Mouse (Mus musculus) urinary bladder, adult 2 months (tissue): ENCODE measurements around the gene Xpr1. TPM values are rescaled to one million over a fixed set of nuclear protein-coding genes. Genes with fewer than 3 reads are reported as not detected.

Experiments used
- DNase-seq: peaks from one replicate; pipeline ENCODE4 v3.0.0; 2022; ENCODE audit warnings: low spot score
- polyA plus RNA-seq: library from polyadenylated mRNA; depleted of rRNA; stranded (reverse); fragments of >200 nt; gene quantifications from 2 replicates; pipeline ENCODE4 v1.2.3, GENCODE M21; 2012

Gene Xpr1
- polyA plus RNA-seq, 1 experiment = 12.3 TPM

- DNase-seq = peak; percentile 11
Measured at GRCm38 (mm10) chr1:155251596-155251995, 165.6 kb downstream of the Xpr1 start.

GRCm38 (mm10) chr1:155250531-155251135 is 166.6 kb downstream of the Xpr1 start:
- DNase-seq = peak; percentile 4

DNA sequence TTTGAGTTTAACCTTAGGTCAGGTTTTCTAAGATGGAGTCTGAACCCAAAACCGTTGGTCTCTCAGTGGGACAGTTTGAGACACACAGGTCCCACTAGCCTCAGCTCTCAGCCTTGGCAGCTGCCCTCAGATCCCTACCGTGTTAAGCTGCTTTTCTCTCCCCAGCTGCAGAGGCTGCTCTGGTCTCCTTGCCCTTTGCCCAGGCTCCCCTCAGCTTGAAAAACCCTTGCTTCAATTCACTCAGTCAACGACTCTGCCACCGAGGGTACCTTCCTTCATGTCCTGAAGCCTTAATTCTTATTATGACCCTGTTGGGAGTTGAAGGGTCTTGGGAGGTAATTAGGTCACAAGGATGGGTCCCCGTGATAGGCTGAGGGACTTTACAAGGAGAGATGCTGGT is 167.3 kb downstream of the Xpr1 start:
- peak; percentile 1 for DNase-seq

DNA sequence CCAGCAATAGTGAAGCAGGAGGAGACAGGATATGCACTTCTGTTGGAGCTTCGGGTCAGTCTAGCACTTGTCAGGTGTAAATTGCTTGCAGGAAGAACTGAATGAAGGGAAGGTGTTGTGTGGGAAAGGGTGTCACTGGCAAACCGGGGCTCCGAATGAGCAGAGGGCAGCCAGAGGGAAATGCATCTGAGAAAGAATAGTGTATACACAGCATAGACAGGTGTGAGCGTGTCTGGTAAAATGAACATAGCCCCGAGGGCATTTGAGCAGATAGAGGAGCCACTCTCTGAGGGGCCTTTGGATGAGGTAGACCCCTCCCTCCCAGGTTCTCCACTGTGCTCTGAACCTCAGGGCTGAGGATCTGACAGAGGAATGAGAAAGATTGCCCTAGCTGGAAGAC is 169.2 kb downstream of the Xpr1 start:
- DNase-seq = peak; percentile 9

DNA sequence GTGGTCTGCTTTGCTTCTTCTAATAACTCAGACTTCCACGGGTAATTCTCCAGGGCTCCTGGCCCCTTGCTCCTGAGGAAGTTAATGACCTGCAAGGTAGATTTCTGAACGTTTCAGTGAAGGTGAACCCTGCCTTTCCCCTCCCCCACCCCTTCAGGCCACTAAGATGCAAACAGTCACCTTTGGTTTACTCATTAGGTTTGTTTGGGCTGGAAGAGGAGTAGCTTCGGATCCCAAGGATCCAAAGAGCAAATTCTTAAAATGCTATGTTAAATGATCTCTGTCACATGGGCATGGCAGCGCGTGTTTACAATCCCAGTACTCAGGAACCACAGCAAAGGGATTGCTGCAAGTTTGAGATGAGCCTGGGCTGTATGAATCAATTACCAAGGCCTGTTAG is 169.8 kb downstream of the Xpr1 start:
- DNase-seq = peak; percentile 1

DNA sequence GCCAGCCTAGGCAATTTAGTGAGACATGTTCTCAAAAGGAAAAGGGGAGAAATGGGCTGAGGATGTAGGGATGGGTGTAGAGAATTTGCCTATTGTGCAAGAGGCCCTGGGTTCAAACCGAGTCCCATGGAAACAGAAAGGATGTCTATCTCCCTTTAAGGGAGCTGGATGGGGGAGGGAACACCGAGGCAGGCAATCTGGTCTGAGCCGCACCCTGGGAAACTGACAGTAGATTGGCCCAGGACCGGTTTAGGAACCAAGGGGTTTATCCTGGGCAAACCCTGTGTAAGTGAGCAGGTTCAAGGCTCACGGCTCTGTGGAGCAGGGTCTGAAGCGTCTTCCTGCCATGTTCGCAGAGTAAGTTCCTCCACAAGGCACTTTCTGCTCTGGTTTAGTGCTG is 171.7 kb downstream of the Xpr1 start:
- DNase-seq = peak; percentile 13

- no peak for DNase-seq
Measured at GRCm38 (mm10) chr1:155244771-155245211, 172.4 kb downstream of the Xpr1 start.

- peak; percentile 59 for DNase-seq
Measured at GRCm38 (mm10) chr1:155243797-155244770, 173.1 kb downstream of the Xpr1 start, which contains the start of gene BC034090. TSS of gene BC034090 (minus strand) at chr1:155244444.

GRCm38 (mm10) chr1:155242488-155242745 is 174.8 kb downstream of the Xpr1 start:
- no peak for DNase-seq

DNA sequence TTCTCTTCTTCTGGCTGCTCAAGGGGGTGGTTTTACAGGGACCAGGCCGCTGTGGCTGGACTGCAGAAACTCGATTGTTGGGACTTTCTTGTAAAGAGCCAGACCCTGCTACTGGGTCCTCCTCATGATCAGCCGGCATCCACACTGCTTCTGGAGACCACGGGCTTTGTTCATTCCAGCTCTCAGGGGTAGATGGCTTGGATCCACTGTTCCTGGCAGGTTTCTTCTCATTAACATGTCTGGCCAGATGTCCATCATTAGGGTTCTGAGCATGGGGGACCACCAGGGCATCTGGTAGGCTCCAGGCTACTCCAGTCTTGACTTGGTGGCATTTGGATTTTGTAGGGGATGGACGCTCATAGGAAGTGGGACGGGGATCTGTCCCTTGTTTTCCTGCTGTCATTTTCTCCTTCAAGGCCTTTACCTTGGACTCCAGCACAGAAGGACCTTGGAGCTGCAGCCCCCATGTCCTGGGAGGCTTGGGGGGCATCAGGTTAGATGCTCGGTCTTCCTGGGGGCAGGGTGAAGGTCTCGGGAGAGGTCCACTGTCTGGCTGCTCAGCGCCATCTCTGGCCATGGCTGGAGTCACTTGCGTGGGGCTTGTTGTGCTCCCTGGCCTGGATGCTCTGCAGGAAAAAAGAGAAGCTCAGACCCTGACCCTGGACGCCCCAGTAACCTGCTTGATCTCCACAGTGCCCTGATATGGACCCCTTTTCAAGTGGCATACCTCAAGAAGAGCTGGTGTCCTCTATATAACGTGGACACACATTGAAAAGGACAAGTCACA is 175.3 kb downstream of the Xpr1 start:
- no peak for DNase-seq

DNA sequence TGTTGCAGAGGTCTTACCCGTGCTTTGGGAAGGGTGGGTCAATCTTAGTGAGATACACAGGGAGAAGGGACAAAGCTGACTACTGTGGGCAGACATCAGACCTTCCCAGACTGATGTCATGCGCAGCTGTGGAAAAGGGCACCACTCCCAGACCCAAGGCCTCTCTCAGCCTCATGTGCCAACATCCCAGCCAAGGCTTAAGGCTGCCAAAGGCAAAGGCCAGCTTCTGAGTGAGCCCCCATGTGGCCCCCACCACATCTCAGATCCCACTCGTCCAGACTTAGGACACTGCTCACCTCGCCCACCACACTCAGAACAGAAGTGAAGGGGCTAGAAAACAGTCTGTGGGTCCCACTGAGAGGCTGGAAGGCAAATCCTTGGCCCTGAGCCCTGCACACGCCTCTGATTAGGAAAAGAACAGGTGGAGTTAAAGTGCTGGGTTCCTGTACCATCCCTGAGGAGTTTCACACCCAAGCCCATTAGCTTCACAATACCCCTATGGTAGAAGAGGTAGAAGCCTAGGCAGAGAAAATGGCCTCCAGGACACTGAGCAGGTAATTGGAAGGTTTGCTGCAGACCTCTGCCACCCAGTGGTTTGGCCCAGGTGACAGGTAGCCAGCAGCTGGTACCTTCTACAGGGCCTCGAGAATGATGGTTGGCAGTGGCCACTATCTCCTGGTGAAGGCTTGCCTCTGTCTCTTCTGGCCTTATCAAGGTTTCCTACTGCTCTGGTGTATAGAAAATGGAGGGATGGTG is 177.1 kb downstream of the Xpr1 start:
- DNase-seq = no peak

- DNase-seq = no peak
Measured at GRCm38 (mm10) chr1:155239169-155239568, 178.0 kb downstream of the Xpr1 start.

- no peak for DNase-seq
Measured at GRCm38 (mm10) chr1:155238126-155238525, 179.1 kb downstream of the Xpr1 start.

- DNase-seq = no peak
Measured at GRCm38 (mm10) chr1:155237390-155237789, 179.8 kb downstream of the Xpr1 start.

DNA sequence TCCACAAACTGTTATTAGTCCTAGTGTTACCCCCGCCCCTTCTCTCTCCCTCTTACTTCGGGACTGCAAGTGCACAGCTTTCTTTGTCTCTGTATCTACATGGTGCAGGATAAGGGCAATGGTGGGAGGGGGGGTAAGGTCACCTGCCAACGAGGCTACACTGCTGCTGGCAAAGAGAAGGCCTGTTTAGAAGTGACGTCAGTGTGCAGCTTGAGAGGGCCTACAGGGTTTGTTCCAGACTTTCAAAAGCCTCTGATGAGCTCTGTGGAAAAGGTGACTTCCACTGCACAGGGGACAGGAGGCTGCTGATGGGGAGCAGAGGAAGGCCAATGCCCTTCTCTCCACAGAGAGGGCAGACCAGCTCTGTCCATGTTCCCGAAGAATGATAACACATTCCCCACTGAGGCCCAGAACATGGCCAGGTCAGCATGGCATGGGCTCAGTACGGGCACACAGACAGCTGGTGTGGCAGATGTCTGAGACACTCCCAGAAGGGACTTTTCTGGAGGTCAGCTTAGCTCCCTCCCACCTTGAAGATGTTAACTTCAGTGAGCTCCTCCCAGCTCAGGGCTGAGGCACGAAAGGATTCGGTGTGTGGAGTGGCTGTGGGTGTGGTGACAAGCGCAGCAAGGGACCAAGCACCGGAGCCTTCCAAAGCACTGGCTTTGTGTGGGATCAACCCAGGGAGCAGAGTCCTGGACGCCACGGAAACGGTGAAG is 180.8 kb downstream of the Xpr1 start:
- no peak for DNase-seq

DNA sequence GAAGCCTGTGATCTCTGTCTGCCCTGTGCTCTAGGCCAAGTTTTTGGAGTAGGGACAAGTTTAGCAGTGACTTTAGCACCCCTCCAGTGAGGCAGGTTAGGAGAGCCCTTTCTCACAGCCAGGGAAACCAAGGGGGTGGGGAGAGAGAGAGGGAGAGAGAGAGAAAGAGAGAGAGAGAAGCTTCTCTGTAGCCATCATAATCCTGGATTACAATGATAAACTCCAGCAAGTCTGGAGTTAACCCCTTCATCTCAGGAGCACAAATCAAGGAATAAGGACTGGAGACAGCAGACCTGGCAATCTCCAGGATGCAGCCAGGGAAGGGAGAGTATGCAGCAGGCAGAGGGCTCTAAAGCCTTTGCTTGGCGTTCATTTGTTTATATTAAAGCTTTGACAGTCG is 181.6 kb downstream of the Xpr1 start:
- DNase-seq = no peak

- no peak for DNase-seq
Measured at GRCm38 (mm10) chr1:155233931-155234607, 183.1 kb downstream of the Xpr1 start.

GRCm38 (mm10) chr1:155233378-155233777 is 183.8 kb downstream of the Xpr1 start:
- DNase-seq = no peak

DNA sequence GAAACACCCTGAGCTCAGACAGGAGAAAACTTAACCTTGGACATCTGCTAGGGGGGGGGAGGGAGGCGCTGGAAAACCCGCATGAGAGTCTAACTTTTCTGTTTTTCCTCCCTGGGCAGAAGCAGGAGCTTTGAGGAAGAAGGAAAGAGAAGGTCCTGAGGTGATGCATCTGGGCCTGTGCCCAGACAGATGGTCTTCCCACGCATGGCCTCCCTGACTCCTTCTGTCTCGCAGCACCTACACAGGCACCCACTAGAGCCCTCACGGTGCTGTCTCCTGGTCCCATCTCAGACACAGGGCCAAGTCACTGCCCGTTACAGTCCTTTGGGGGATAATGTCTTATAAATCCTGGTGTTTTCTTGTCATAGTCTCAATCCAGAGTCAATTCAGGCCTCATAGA is 184.4 kb downstream of the Xpr1 start:
- DNase-seq = no peak

DNA sequence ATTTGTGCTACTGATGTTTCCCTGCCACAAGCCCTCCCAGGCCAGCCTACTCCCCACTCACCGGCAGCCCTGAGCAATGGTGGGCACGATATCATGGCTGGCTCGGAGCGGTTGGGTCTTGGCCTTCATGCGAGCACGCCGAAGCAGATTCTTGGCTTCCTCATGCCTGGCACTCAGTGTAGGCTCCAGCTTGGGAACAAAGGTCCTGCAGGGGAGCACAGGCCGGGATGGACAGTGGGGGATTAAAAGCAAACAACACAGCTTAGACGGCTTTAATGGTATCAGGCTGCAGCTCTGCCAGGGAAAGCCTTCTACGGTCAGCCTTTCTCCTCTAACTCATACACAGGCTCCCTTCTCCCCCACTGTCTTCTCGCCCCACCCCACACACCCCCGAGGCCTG is 184.8 kb downstream of the Xpr1 start:
- DNase-seq = no peak
